Mouse (Mus musculus) brain, embryonic 14.5 days (tissue): Measurements from ENCODE around the gene Eif4e.

Experiments
- CTCF ChIP-seq: fragments of 200-500 bp; IDR thresholded peaks from 2 replicates; pipeline ENCODE4 v1.5.1; 2012; ENCODE audit warnings: inconsistent platforms, mild to moderate bottlenecking, moderate library complexity, borderline replicate concordance; ENCODE audit not compliant: insufficient read depth, insufficient read length; ENCODE audit errors: extremely low read depth
- POLR2A ChIP-seq: fragments of 200-500 bp; IDR thresholded peaks from 2 replicates; pipeline ENCODE4 v1.6.1; 2012; ENCODE audit warnings: mild to moderate bottlenecking, inconsistent platforms, borderline replicate concordance; ENCODE audit not compliant: poor library complexity, insufficient read depth, insufficient read length, severe bottlenecking; ENCODE audit errors: extremely low read depth

DNA sequence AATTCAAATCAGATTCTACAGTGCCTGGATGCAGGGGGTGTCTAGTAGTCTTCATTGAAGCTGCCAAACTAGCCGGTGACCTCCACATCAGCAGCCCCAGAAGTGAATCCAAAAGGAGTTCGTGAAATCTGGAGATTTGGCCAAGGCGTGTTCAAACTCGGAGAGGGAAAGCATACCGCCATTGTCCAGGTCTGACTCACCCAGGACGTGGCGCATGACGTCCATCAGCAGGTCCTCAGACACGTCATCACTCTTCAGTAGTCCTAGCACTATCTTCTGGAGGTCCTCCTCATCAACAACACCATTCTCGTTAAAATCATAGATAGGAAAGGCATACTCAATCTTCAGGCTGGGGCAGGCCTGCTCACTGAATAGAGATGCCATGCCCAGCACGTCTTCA, 22.2 kb upstream of the Eif4e start:
- no peak for TF ChIP-seq POLR2A
- TF ChIP-seq CTCF = no peak
